In the genomic region with DNA sequence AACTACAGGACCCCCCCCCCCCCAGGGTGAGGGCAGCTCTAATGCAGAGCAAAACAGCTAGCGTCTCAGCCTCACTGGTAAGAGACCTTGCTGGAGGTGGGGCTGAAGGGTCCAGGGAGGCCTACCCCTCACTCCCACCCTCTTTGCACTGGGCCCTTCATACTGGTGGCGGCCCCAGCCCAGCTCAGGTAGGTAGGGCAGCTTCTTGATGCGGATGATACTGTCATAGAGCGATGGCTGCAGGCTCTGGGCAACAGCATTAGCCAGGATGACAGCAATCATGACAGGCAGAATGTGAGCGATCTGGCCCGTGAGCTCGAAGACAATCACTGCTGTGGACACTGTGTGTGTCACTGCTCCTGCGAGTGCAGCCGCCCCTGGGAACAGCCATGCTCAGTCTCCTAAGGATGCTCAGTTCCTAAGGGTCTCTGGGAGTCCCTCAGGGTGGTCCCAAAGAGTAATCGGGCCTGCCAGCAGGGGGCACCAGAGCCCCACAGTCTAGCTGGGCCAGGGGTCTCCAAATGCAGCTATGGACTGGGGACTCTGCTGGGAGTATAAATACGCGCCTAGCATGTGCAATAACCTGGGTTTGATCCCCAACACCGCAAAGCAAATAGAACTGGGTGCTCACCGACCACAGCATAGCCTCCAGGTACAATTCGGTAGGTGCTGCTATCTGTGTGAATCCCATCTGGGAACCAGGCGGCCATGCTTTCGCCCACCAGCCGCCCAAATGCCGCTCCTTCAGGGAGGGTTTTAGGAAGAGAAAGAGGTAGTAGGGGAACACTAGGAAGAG, we compare ENCODE assay signal across 1 mouse cellular context.
TF ChIP-seq lines count a peak whose summit lies in the region.

No protein-coding gene starts in this region.

TF ChIP-seq in CH12.LX, 34 proteins besides CTCF, POLR2A, EP300 and RAD21:
- TF ChIP-seq ZC3H11A (IDR thresholded peaks at IDR 0.05; ENCODE audit: low read depth, low read length) = no peak
- TF ChIP-seq ZNF384 (IDR thresholded peaks at IDR 0.05; ENCODE audit: low read depth, low read length) = no peak
- no peak for TF ChIP-seq ZMIZ1 (IDR thresholded peaks at IDR 0.05; ENCODE audit: low read depth, low read length)
- peak; percentile 60 for TF ChIP-seq SMC3 (IDR thresholded peaks at IDR 0.05; ENCODE audit: low read depth, low read length)
- TF ChIP-seq UBTF (IDR thresholded peaks at IDR 0.05; ENCODE audit: low read depth, low read length) = no peak
TF ChIP-seq in CH12.LX: peak in this region for 1.
